In genomic region chr7:126963548-126964286, GRCm38 (mm10) we compare ENCODE assay signal across 8 mouse cellular contexts. TPM values are rescaled to one million over a fixed set of nuclear protein-coding genes. Genes with fewer than 3 reads are reported as not detected.
DNase-seq lines count a peak whose midpoint lies in the region; ATAC-seq lines count a peak whose summit lies in the region.

No protein-coding gene starts in this region.

- intact Hi-C loops in heart, postnatal 10 days (cut with DNase I): loop anchor here (1.0 to 2.0 kb wide), 2 partner anchors 131 to 141 kb away; no protein-coding TSS in a partner anchor

- H3K27me3 ChIP-seq in limb, embryonic 15.5 days: peaks cover 29% of the 10 kb centered on the region

- H3K36me3 ChIP-seq in limb, embryonic 15.5 days: no peaks in the 10 kb centered on the region

- H3K4me3 ChIP-seq in limb, embryonic 15.5 days: peak overlapping the region; percentile 6; the same call in 1 of the 2 replicates

- H3K4me2 ChIP-seq in limb, embryonic 15.5 days: peak overlapping the region; percentile 14; the same call in 1 of the 2 replicates

- no peak overlapping the region for H3K27ac ChIP-seq in limb, embryonic 15.5 days

- H3K4me1 ChIP-seq in limb, embryonic 15.5 days: peaks cover 7% of the 10 kb centered on the region; the same call in 1 of the 2 replicates

- H3K9ac ChIP-seq in limb, embryonic 15.5 days: no peak overlapping the region

- no peaks in the 10 kb centered on the region for H3K9me3 ChIP-seq in limb, embryonic 15.5 days

- DNase-seq in cerebellum, postnatal 14 days: peak; percentile 51 to 52
- no peak for DNase-seq in cerebellum, postnatal 4 days (ENCODE audit: low spot score in 2 of 2)
- peak; percentile 13 to 25 for DNase-seq in urinary bladder, adult 18-20 months (ENCODE audit: low spot score in 2 of 2)
- DNase-seq in urinary bladder, postnatal 4 days (ENCODE audit: low spot score in 2 of 2): no peak
- peak; percentile 53 for DNase-seq in heart, postnatal 10 days
- DNase-seq in thymus, postnatal 10 days (ENCODE audit: low spot score in 2 of 2): peak; percentile 14 to 41
- no peak for DNase-seq in gastrocnemius, postnatal 10 days

- 24% methylated on average over 19 of the region's 19 CpGs for WGBS in limb, embryonic 15.5 days

- ATAC-seq in limb, embryonic 15.5 days (ENCODE audit: insufficient number of reproducible peaks, low FRiP score, low TSS enrichment, low read depth): no peak

RNA-seq across cellular contexts. Expression of gene Cdipt, which starts 12.0 kb away (rescaled TPM):
- 10 to 100 TPM; 73.8 to 82.0 TPM for total RNA-seq in heart, postnatal 10 days (2021)
- 105 and 119 TPM in 2 replicates for polyA plus RNA-seq in limb, embryonic 15.5 days (2015; fragmentation: Nextera tagmentation; extraction: Ambion mirVana)
- total RNA-seq in gastrocnemius, postnatal 10 days (2021): 10 to 100 TPM; 38.3 to 39.9 TPM

RNA-seq across cellular contexts. Expression of gene Cdiptos, which starts 12.2 kb away (rescaled TPM):
- total RNA-seq in heart, postnatal 10 days (2021): under 1 TPM; 0.47 to 0.84 TPM
- polyA plus RNA-seq in limb, embryonic 15.5 days (2015; fragmentation: Nextera tagmentation; extraction: Ambion mirVana): 1.5 and 1.6 TPM in 2 replicates
- under 1 TPM; 0.42 to 0.45 TPM for total RNA-seq in gastrocnemius, postnatal 10 days (2021)

RNA-seq across cellular contexts. Expression of gene Sez6l2, which starts 13.4 kb away (rescaled TPM):
- total RNA-seq in heart, postnatal 10 days (2021): 10 to 100 TPM; 23.3 to 30.4 TPM
- polyA plus RNA-seq in limb, embryonic 15.5 days (2015; fragmentation: Nextera tagmentation; extraction: Ambion mirVana): 0.46 and 0.50 TPM in 2 replicates
- total RNA-seq in gastrocnemius, postnatal 10 days (2021): 10 to 100 TPM in 1 of 2 experiments, 1 to 10 TPM in 1; 5.9 to 10.5 TPM

RNA-seq across cellular contexts. Expression of gene Asphd1, which starts 14.3 kb away (rescaled TPM):
- not detected for total RNA-seq in heart, postnatal 10 days (2021)
- 0.10 TPM in 1 of 2 replicates, not detected in the other for polyA plus RNA-seq in limb, embryonic 15.5 days (2015; fragmentation: Nextera tagmentation; extraction: Ambion mirVana)
- total RNA-seq in gastrocnemius, postnatal 10 days (2021): under 1 TPM in 1 of 2 experiments, not detected in 1; 0.35 TPM

RNA-seq across cellular contexts. Expression of gene Kctd13, which starts 35.0 kb away (rescaled TPM):
- 1 to 10 TPM; 7.7 to 9.7 TPM for total RNA-seq in heart, postnatal 10 days (2021)
- 13.5 and 15.3 TPM in 2 replicates for polyA plus RNA-seq in limb, embryonic 15.5 days (2015; fragmentation: Nextera tagmentation; extraction: Ambion mirVana)
- total RNA-seq in gastrocnemius, postnatal 10 days (2021): 1 to 10 TPM; 3.7 to 5.0 TPM

Comparison
In these comparisons a context has a peak if more than half of its experiments do, and no peak if none do; other contexts are left out.
1. DNase-seq: peak in cerebellum, postnatal 14 days (2 of 2), urinary bladder, adult 18-20 months (2 of 2), heart, postnatal 10 days (2 of 2) and thymus, postnatal 10 days (2 of 2); none in cerebellum, postnatal 4 days (0 of 2), urinary bladder, postnatal 4 days (0 of 2) and gastrocnemius, postnatal 10 days (single experiment).